Mouse (Mus musculus) testis, adult 2 months (tissue): ENCODE results near the gene Btbd11. TPM values are rescaled to one million over a fixed set of nuclear protein-coding genes. Genes with fewer than 3 reads are reported as not detected.

Experiments
- H3K27ac ChIP-seq: fragments of 200-500 bp; 2 replicates; pipeline ENCODE4 v1.5.1; 2012; ENCODE audit warnings: low read depth, low read length; ENCODE audit not compliant: control insufficient read depth, insufficient read depth
- H3K27me3 ChIP-seq: fragments of 200-500 bp; 2 replicates; pipeline ENCODE4 v1.6.1; 2012; ENCODE audit warnings: mild to moderate bottlenecking, low read length, moderate library complexity; ENCODE audit not compliant: control insufficient read depth, insufficient read depth
- H3K36me3 ChIP-seq: fragments of 200-500 bp; 2 replicates; pipeline ENCODE4 v1.6.1; 2012; ENCODE audit warnings: mild to moderate bottlenecking, low read length; ENCODE audit not compliant: control insufficient read depth, insufficient read depth
- H3K4me1 ChIP-seq: fragments of 200-500 bp; 2 replicates; pipeline ENCODE4 v1.6.1; 2012; ENCODE audit warnings: low read length; ENCODE audit not compliant: control insufficient read depth, insufficient read depth
- H3K4me3 ChIP-seq: fragments of 200-500 bp; 2 replicates; pipeline ENCODE4 v1.5.1; 2012; ENCODE audit warnings: low read depth, mild to moderate bottlenecking, low read length, moderate library complexity, mixed read lengths; ENCODE audit not compliant: control insufficient read depth
- CTCF ChIP-seq: fragments of 200-500 bp; IDR thresholded peaks from 2 replicates; pipeline ENCODE4 v1.5.1; 2012; ENCODE audit warnings: low read depth, mild to moderate bottlenecking, inconsistent platforms, low read length, moderate library complexity; ENCODE audit not compliant: control insufficient read depth, insufficient read depth, insufficient replicate concordance
- POLR2A ChIP-seq: fragments of 200-500 bp; IDR thresholded peaks from 2 replicates; pipeline ENCODE4 v1.6.1; 2012; ENCODE audit warnings: low read depth, mild to moderate bottlenecking, inconsistent platforms, low read length, moderate library complexity; ENCODE audit not compliant: control insufficient read depth
- polyA plus RNA-seq: library from polyadenylated mRNA; depleted of rRNA; stranded (reverse); fragments of >200 nt; gene quantifications from 2 replicates; pipeline ENCODE4 v1.2.3, GENCODE M21; 2012

The Btbd11 gene
- polyA plus RNA-seq, 1 experiment = 0.25 TPM

DNA sequence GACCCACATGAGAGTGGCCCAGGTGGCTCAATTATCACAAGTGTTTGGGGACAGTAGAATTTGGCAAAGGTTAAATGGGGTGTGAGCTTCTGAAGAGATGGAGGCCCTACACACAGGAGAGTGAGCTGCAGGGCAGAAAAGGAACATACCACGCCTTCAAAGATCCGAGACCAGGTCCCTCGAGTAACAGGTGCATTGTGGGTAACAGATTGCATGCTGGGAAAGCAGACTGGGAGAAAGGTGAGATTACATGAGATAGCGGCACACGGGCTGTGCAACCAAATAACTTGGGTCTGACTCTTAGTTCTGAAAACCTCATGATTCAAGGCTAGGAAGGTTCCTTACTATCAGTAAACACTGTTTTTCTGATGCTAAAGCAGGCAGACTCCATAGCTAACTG is 209.7 kb downstream of the Btbd11 start:
- TF ChIP-seq CTCF (no peak), POLR2A (no peak)
- no peak overlapping the region for H3K27ac ChIP-seq

DNA sequence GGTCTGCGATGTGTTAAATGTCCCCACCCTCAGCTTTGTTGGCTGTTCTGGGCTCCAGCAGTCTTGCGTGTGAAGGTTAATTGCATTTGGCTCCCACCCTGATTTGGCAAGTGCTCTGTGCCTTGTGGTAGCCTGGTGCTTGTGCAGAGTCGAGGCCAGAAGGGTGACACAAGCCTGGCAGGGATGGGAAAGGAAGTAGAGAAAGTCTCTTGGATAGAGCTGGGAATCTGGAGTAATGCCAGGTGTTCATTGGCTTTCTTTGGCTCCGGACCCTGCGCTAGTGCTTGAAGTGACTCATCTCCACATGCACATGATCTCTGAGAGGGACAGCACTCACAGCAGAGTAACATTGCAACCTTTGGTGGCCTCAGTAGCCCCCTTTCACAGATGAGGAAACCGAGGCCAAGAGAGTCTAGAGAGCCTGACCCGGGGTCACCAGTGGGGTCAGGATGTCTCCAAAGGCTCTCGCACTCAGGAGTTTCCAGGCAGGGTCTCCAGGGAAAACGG is 211.5 kb downstream of the Btbd11 start:
- Histone ChIP-seq H3K36me3 (no peaks in the 10 kb centered on the region), H3K4me1 (peaks cover 9% of the 10 kb centered on the region), H3K27me3 (no peaks in the 10 kb centered on the region), H3K27ac (no peak overlapping the region), H3K4me3 (peak overlapping the region; percentile 53)
- TF ChIP-seq POLR2A (no peak), CTCF (no peak)

More for the DNA sequence above, 209.7 kb downstream of the Btbd11 start:
- Histone ChIP-seq H3K4me3 (no peak overlapping the region), H3K4me1 (peaks cover 12% of the 10 kb centered on the region), H3K27me3 (no peaks in the 10 kb centered on the region), H3K36me3 (no peaks in the 10 kb centered on the region)

DNA sequence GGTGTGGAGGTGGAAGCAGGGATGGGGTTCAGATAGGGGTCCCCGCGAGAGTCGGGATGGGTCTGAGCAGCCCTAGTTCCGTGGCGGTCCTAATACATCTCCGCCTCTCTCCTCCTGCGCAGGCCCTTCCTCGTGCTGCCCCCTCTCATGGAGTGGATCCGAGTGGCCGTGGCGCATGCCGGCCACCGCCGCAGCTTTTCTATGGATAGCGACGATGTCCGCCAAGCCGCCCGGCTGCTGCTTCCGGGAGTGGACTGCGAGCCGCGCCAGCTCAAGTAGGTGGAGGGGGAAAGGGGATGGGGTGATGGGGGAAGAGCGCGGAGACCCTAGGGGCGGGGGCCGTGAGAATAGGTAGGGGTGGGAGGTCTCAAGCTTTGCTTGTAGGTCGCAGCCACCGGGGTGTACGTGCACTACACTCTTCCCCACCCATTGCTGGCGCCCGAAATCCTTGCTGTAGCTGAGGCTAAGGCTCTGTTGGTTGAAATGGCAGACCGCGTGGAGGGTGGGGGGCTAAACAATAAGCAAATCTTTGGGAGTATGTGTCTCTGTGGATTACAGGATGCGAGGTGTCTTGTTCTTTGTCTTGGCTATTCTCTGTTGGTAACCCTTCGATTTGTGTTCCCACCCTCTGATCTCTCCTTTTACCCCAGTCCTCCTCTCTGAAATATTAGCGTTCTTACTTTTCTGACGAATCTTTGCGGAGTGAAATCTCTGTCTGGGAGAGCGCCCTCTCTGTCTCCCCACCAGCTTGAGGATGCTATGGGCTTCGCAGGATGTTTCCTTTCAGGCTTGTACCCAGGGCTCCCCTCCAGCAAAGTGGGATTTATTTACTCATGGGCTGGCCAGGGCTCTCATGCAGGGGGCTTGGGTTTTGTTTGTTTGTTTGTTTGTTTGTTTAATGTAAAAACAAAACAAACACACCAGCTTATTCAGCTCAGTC is 212.3 kb downstream of the Btbd11 start:
- no peaks in the 10 kb centered on the region for H3K36me3 ChIP-seq
- H3K4me3 ChIP-seq = peak overlapping the region; percentile 53
- no peaks in the 10 kb centered on the region for H3K27me3 ChIP-seq
- TF ChIP-seq CTCF = no peak
- TF ChIP-seq POLR2A = no peak
- H3K27ac ChIP-seq = no peak overlapping the region
- peaks cover 9% of the 10 kb centered on the region for H3K4me1 ChIP-seq

DNA sequence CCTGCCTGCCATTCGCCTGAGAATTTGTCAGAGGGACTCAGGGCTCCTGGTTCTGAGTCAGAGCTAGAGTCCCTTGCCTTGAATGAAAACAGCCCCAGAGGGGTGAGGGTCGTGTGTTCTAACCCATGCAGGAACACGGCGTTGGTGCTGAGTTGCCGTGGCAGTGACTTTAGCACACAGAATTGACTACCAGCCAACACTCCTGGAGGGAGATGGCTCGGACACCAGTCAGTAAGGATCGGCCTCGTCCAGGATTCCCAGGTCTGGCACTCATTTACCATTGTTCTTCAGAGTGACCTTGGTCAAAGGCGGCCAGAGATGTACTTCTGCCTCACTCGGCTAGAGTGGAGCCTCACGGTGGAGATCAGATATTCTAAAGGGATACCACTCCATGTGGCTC is 215.9 kb downstream of the Btbd11 start:
- Histone ChIP-seq H3K27ac (no peak overlapping the region), H3K4me1 (peaks cover 9% of the 10 kb centered on the region), H3K27me3 (no peaks in the 10 kb centered on the region), H3K36me3 (no peaks in the 10 kb centered on the region), H3K4me3 (no peak overlapping the region)
- TF ChIP-seq CTCF = no peak
- no peak for TF ChIP-seq POLR2A

DNA sequence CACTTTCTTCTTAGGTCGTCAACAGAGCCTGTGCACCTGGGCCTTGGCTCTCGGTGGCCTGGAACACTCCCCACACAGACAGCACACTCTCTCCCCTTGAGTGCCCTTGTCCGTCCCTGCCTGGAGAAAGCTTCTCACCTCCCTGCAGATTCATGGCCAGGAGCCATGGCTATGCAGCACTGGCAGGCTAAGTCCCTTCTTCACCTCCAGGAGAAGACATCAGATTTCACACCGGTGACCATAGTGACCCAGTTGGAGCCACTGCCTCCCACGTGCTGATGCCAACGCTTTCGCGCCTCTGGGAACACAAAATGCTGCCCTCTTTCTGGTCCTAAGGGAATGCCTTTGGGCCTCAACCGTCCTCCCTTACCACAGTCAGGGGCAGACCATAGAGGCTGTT is 217.9 kb downstream of the Btbd11 start:
- TF ChIP-seq CTCF (no peak), POLR2A (no peak)
- no peaks in the 10 kb centered on the region for H3K27me3 ChIP-seq
- H3K36me3 ChIP-seq = no peaks in the 10 kb centered on the region
- no peaks in the 10 kb centered on the region for H3K4me1 ChIP-seq
- H3K27ac ChIP-seq = no peak overlapping the region
- no peak overlapping the region for H3K4me3 ChIP-seq

DNA sequence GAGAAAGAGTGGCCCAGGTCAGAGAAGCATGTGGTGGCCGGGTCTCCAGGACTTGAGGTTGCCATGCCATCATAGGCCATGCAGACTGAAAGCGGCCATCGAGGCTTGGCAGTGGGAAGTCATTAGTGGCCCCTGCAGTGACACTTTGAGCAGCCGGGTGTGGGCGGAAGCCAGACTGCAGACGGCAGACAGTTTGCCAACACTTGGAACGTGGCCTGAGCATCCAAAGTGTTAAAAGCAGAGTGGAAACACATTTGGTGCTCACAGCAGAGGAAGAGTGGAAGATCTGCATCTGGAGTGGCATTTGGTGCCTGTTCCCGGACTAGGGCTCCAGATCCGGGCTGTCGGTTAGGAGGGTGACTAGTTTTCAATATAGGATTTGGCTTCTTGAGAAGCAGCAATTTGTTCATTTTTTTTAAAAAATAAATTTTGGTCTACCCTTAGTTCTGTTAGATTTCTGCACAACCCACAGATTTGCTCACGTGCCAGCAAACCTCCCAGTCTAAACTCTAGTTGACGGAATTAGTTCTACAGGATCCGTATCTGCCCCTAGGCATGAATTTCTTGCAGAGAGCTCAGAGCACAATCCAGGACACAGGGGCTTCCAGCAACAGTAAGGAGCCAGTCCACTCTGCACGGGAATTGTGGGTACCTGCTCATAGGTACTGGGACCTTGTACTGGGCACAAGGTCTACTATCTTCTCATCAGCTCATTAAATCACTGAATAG is 222.1 kb downstream of the Btbd11 start:
- no peaks in the 10 kb centered on the region for H3K4me1 ChIP-seq
- no peaks in the 10 kb centered on the region for H3K36me3 ChIP-seq
- no peak overlapping the region for H3K27ac ChIP-seq
- H3K27me3 ChIP-seq = no peaks in the 10 kb centered on the region
- TF ChIP-seq POLR2A = no peak
- no peak for TF ChIP-seq CTCF
- H3K4me3 ChIP-seq = no peak overlapping the region

DNA sequence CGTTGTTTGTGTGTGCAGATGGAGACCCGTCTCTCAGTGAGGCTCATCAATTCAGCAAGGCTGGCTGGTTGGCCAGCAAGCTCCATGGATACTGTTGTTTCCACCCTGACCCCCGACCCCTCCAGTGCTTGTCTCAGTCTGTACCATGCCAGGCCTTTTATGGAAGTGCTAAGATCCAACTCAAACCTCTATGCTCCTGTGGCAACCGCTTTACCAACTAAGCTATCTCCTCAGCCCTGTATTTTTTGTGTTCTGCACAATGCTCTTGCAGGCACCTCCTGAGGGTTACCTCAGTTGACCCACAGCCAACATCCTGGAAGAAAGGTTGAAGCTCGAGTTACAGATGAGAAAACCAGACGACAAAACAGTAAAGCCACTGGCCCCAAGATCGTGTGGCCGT is 230.5 kb downstream of the Btbd11 start:
- Histone ChIP-seq H3K4me1 (no peaks in the 10 kb centered on the region), H3K27ac (no peak overlapping the region), H3K27me3 (no peaks in the 10 kb centered on the region), H3K36me3 (no peaks in the 10 kb centered on the region), H3K4me3 (no peak overlapping the region)
- TF ChIP-seq CTCF = no peak
- TF ChIP-seq POLR2A = no peak
